Mouse (Mus musculus): ENCODE results near the gene Pla2g3. TPM values are rescaled to one million over a fixed set of nuclear protein-coding genes. Genes with fewer than 3 reads are reported as not detected.
A peak's percentile ranks its signal among the peaks of the same experiment; 100 is the strongest.

The Pla2g3 gene
- polyA plus RNA-seq, 1 experiment from 2014 or later: 0.10 TPM

DNA sequence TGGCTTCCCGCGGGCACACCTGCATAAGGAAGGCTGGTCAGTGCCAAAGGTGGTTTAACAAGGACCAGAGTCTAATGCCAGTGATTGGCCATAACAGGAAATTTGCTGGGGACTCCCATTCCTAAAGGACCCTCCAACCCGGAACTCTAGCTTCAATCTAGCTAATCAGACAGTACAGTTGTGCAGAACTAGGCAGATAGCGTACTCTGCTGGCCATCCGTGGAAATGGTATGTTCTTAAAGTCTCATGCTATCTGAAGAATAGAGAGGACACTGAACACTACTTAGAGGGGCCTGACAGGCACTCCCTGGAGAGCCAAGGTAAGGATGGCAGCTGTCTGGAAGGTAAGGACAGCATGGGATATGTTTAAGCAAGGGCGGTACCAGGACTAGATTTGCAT lies 43.5 kb downstream of the Pla2g3 start:
- Histone ChIP-seq H3K27me3 (no peaks in the 10 kb centered on the region), H3K4me3 (no peak overlapping the region), H3K9ac (no peak overlapping the region), H3K4me1 (replicated peaks) (peaks cover 34% of the 10 kb centered on the region), H3K27ac (no peak overlapping the region), H3K36me3 (peaks cover 70% of the 10 kb centered on the region), H3K4me2 (no peak overlapping the region), H3K9me3 (replicated peaks) (no peaks in the 10 kb centered on the region)
- whole genome bisulfite sequencing: 85% methylated on average over 6 of the region's 6 CpGs
- ATAC-seq (replicated peaks; ENCODE audit: insufficient number of reproducible peaks, insufficient read depth, low FRiP score, low read depth): no peak

DNA sequence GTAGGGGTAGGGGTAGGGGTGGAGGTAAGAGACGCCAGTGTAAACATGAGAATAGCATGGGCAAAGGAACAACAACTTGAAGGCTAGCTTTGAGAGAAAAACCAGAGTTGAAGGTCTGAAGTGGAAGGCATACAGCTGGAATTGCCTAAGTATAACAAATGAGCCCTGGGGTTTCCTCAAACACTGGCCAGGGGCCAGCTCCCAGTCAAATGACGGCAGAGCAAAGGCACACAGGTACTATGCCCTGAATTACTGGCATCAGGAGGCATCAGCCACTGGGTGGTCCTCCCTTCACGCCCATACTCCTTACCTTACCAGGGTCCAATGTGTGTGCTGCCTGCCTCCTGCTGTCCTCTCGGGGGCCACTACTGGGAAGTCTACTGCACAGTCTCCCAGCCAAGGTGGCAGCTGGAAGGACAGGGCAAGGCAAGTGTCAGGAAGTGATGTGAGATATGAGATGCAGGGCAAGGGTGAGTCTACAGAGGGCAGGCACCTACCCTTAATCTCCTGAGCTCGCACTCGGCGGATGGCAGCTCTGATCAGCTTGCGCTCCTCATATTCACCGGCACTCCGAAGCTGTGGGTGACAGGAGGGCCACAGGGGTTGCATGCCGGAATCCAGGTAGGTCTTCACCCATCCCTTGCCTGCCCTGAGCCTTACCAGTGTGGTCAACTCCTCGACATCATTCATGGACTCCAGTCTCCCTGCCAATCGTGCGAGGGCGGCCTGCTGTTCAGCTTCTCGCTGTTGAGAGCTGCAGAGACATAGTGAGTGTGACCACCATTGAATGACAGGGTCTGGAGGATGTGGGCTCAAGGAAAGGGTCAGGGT lies 44.2 kb downstream of the Pla2g3 start:
- Histone ChIP-seq H3K9ac (no peak overlapping the region), H3K4me2 (no peak overlapping the region)
- ATAC-seq (replicated peaks; ENCODE audit: insufficient number of reproducible peaks, insufficient read depth, low FRiP score, low read depth): no peak

DNA sequence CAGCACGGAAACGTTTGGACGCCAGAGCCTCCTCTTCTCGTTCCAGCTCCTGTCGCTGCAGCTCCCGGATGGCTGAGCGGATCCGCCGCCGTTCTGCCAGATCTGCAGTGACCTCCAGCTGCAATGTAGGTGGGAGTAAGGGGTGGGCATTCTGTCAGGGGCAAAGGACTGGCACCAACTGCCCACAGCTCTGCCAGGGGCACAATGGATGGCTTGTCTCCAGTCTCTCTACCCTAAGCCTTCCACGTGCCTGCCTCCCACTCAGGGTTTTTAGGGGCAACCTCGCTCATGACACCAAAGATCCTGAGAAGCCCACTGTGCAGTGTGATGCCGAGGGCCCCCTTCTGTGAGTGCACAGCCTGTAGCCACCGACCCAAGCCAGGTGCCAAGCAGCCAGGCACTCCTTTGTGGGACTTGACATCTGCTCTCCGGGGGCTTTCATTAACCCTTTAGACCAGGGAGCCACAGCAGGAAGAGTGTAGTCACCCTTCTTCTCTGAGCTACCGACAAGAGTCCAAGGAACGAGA lies 45.4 kb downstream of the Pla2g3 start:
- no peak for ATAC-seq (replicated peaks; ENCODE audit: insufficient number of reproducible peaks, insufficient read depth, low FRiP score, low read depth)
- no peak overlapping the region for H3K9ac ChIP-seq
- no peaks in the 10 kb centered on the region for H3K9me3 ChIP-seq (replicated peaks)
- no peak overlapping the region for H3K27ac ChIP-seq
- peaks cover 55% of the 10 kb centered on the region for H3K36me3 ChIP-seq
- WGBS: 92% methylated on average over 17 of the region's 17 CpGs
- no peak overlapping the region for H3K4me3 ChIP-seq
- H3K4me1 ChIP-seq (replicated peaks): peaks cover 34% of the 10 kb centered on the region
- H3K4me2 ChIP-seq: no peak overlapping the region
- H3K27me3 ChIP-seq: no peaks in the 10 kb centered on the region

More for the DNA sequence above, 44.2 kb downstream of the Pla2g3 start:
- peaks cover 34% of the 10 kb centered on the region for H3K4me1 ChIP-seq (replicated peaks)
- H3K27me3 ChIP-seq: no peaks in the 10 kb centered on the region
- 87% methylated on average over 16 of the region's 16 CpGs for WGBS
- H3K27ac ChIP-seq: no peak overlapping the region
- no peak overlapping the region for H3K4me3 ChIP-seq
- H3K36me3 ChIP-seq: peaks cover 65% of the 10 kb centered on the region
- H3K9me3 ChIP-seq (replicated peaks): no peaks in the 10 kb centered on the region

DNA sequence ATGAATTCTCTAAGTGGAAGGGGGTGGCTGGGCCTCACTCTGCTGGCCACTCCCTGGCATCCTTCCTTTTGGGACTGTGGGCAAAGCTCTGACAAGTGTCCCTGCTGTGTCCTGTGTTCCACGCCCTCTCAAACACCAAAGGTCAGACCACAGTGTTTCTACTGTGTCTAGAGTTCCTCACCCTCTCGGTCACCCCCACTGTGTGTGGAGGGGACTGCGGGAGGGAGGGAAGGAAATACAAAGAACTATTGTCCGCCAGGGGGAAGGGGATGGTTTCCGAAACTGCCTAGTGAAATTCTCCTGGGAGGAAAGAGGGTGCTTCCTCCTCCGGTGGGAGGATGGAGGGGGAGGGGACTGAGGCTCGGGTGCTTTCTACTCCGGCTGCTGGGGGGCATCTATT lies 46.9 kb downstream of the Pla2g3 start:
- Histone ChIP-seq H3K27ac (peak overlapping the region; percentile 99), H3K4me1 (replicated peaks) (peaks cover 38% of the 10 kb centered on the region), H3K36me3 (peaks cover 40% of the 10 kb centered on the region), H3K9ac (peak overlapping the region; percentile 43), H3K4me2 (peak overlapping the region; percentile 68), H3K27me3 (no peaks in the 10 kb centered on the region), H3K4me3 (peak overlapping the region; percentile 62), H3K9me3 (replicated peaks) (no peaks in the 10 kb centered on the region)
- no peak for ATAC-seq (replicated peaks; ENCODE audit: insufficient number of reproducible peaks, insufficient read depth, low FRiP score, low read depth)
- 18% methylated on average over 8 of the region's 8 CpGs for WGBS

DNA sequence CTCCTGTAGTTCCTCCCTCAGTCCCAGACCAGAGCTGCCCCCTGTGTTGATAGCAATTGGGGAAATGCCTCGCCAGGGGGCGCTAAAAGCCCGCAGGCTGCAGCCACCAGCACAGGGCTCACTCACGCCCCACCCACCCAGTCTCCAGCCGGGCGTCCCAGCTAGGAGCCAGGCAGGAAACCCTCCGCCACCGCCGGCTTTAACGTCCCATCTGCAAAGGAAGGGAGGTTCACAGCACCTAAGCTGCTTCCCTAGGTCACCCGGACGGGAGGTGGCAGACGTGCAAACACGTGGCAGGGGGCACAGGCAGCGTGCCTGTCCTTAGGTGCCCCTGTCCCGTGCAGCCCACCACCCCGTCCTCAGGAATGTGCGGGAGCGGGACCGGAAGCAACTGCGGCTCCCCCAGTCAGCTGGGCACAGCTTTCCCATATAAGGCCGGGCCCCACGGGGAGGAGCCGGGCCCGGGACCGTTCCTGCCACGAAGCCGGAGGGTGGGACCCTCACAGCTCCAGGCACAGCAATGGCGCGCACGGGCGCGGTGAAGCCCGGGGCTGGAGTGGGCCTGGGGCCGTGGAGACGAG lies 47.4 kb downstream of the Pla2g3 start:
- H3K4me1 ChIP-seq (replicated peaks): peaks cover 38% of the 10 kb centered on the region
- H3K9me3 ChIP-seq (replicated peaks): no peaks in the 10 kb centered on the region
- peak overlapping the region; percentile 61 for H3K9ac ChIP-seq
- H3K27me3 ChIP-seq: no peaks in the 10 kb centered on the region
- peak overlapping the region; percentile 99 for H3K27ac ChIP-seq
- 1% methylated on average over 36 of the region's 36 CpGs for WGBS
- H3K4me2 ChIP-seq: peak overlapping the region; percentile 68
- H3K36me3 ChIP-seq: peaks cover 37% of the 10 kb centered on the region
- peak; percentile 83 for ATAC-seq (replicated peaks; ENCODE audit: insufficient number of reproducible peaks, insufficient read depth, low FRiP score, low read depth)
- peak overlapping the region; percentile 62 for H3K4me3 ChIP-seq

DNA sequence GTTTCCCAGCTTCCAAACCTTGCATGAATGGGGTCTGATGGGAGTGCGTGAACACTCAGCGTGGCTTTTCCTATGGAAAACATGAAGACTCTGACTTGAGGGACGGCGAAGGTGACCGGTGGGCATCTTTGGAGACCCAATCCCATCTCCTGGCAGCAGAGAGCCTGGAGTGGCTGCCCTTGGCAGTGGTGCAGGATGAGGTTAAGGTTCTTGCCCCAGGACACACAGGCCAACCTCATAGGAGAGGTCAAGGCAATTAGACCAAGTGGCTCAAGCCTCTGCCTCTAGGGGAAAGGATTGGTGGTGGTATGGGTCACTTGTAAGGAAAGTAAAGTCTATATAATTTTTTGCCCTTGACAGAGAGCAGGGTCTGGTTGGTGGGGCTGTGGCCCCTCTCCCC lies 48.0 kb downstream of the Pla2g3 start:
- WGBS: 30% methylated on average over 5 of the region's 5 CpGs
- H3K27ac ChIP-seq: peak overlapping the region; percentile 99

DNA sequence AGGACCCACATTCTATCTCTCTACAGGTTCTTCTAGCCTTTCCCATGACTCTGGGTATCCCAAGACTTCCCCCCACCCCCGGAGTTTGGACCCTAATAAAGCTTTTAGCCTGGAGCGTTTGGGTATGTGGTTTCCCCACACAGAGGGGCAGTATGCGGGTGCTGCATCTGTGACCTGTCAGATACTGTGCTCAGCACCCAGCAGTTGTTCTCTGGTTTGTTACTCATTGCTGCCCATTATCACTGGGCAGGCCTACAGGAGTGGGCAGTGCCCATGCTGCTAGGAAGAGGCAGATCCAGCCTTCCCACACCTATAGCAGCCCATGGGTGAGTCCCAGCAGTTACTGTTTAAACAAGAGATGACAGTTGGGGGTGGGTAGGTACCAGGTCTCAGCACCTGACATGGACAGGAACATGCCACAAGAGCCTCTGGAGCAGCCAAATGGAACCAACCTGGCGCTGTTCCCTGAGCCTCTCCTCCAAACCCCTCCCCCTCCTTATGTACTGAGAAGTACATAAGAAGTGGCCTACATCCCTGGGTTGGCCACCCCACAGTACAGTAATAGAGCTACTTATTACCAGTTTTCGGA lies 48.8 kb downstream of the Pla2g3 start:
- peaks cover 38% of the 10 kb centered on the region for H3K4me1 ChIP-seq (replicated peaks)
- peak overlapping the region; percentile 99 for H3K27ac ChIP-seq
- ATAC-seq (replicated peaks; ENCODE audit: insufficient number of reproducible peaks, insufficient read depth, low FRiP score, low read depth): no peak
- H3K27me3 ChIP-seq: no peaks in the 10 kb centered on the region
- peaks cover 23% of the 10 kb centered on the region for H3K36me3 ChIP-seq
- H3K9me3 ChIP-seq (replicated peaks): no peaks in the 10 kb centered on the region
- H3K9ac ChIP-seq: no peak overlapping the region
- H3K4me3 ChIP-seq: peak overlapping the region; percentile 62
- WGBS: 88% methylated on average over 5 of the region's 5 CpGs
- H3K4me2 ChIP-seq: peak overlapping the region; percentile 68

More for the DNA sequence above, 48.0 kb downstream of the Pla2g3 start:
- Histone ChIP-seq H3K36me3 (peaks cover 31% of the 10 kb centered on the region), H3K4me3 (peak overlapping the region; percentile 62), H3K4me2 (peak overlapping the region; percentile 68), H3K9ac (peak overlapping the region; percentile 61), H3K4me1 (replicated peaks) (peaks cover 38% of the 10 kb centered on the region), H3K9me3 (replicated peaks) (no peaks in the 10 kb centered on the region), H3K27me3 (no peaks in the 10 kb centered on the region)
- no peak for ATAC-seq (replicated peaks; ENCODE audit: insufficient number of reproducible peaks, insufficient read depth, low FRiP score, low read depth)

DNA sequence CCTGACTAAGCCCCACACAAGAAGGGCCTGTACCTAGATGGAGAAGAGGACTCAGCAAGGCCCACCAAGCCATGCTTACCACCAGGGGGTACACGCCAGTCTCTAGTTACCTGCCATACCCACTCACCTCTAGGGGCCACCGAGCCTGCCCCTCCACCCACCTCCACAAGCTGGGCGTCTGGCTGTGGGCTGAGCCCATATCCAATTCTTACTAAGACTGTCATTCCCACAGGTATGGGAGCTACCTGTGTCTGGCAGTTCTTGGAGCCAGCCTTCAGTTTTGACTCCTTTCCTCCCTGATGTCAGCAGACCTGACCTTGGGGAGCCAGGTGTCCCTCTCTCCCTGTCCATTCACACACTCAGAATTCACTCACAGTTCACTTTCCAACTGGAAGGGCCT lies 49.6 kb downstream of the Pla2g3 start:
- Histone ChIP-seq H3K27me3 (no peaks in the 10 kb centered on the region), H3K9me3 (replicated peaks) (no peaks in the 10 kb centered on the region), H3K36me3 (peaks cover 17% of the 10 kb centered on the region; the same call in 1 of the 2 replicates), H3K27ac (peak overlapping the region; percentile 99), H3K4me3 (peak overlapping the region; percentile 62), H3K4me1 (replicated peaks) (peaks cover 38% of the 10 kb centered on the region), H3K4me2 (peak overlapping the region; percentile 68), H3K9ac (peak overlapping the region; percentile 70)
- ATAC-seq (replicated peaks; ENCODE audit: insufficient number of reproducible peaks, insufficient read depth, low FRiP score, low read depth): no peak
- 90% methylated on average over 3 of the region's 3 CpGs for WGBS

DNA sequence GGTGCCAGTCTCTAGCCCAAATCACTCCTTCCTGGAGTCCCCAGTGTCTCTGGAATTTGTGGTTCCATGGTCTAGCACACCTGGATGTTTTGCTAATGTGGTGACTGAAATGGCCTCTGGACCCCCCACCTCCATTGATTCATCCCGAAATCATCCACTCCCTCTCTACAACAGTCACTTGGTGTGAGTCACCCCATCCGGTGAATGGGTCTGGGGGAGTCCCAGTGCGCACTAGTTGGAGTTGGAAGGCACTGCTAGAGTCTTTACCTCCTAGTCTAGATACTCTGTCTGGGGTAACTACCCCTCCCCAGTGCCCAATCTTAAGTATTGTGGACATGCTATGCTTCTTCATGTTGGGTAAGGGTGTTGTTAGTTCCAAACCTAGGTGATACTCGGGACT lies 50.3 kb downstream of the Pla2g3 start:
- H3K9ac ChIP-seq: peak overlapping the region; percentile 70
- no peaks in the 10 kb centered on the region for H3K9me3 ChIP-seq (replicated peaks)
- peak overlapping the region; percentile 38 for H3K27ac ChIP-seq
- ATAC-seq (replicated peaks; ENCODE audit: insufficient number of reproducible peaks, insufficient read depth, low FRiP score, low read depth): no peak
- WGBS: 46% methylated on average over 4 of the region's 4 CpGs
- no peaks in the 10 kb centered on the region for H3K27me3 ChIP-seq
- peaks cover 38% of the 10 kb centered on the region for H3K4me1 ChIP-seq (replicated peaks)
- H3K4me2 ChIP-seq: peak overlapping the region; percentile 68
- peak overlapping the region; percentile 62 for H3K4me3 ChIP-seq
- H3K36me3 ChIP-seq: peaks cover 11% of the 10 kb centered on the region; the same call in 1 of the 2 replicates

DNA sequence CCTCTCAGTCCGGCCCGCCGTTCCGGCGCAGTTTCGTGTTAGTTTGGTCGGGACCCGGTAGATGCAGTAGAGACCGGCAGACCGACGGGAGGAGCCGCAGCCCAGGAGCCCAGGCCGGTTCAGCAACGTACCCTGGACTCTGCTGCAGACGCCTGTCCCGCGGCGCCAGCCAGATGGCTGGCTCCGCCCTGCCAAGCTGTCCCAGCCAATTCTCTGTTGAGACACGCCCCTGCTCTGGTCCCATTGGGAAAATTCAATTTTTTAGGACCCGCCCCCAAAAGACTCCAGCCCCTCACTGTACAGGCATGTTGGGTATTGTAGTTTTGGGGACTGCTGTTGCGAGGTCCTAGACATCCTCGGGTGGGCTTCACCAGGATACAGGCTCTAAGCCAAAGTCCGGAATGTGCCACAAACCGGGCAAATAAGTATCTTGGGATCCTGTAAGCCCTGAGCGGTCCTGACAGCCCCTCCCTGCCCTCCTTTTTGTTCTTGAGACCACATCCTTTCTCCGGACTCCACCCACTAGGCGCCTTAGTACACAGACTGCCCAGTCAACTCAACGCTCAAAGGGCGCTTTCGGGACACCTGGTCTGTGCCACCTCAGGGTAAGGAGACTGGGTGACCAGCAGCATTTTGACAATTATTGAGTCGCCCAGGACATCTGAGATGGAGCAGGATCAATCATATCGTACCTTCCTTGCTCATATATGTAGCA lies 51.2 kb downstream of the Pla2g3 start:
- no peaks in the 10 kb centered on the region for H3K27me3 ChIP-seq
- peak overlapping the region; percentile 62 for H3K4me3 ChIP-seq
- peak; percentile 81 for ATAC-seq (replicated peaks; ENCODE audit: insufficient number of reproducible peaks, insufficient read depth, low FRiP score, low read depth)
- no peaks in the 10 kb centered on the region for H3K9me3 ChIP-seq (replicated peaks)
- WGBS: 3% methylated on average over 33 of the region's 33 CpGs
- peak overlapping the region; percentile 46 for H3K27ac ChIP-seq
- peak overlapping the region; percentile 70 for H3K9ac ChIP-seq
- peak overlapping the region; percentile 68 for H3K4me2 ChIP-seq
- 0 out of 2 replicates have a peak, but pooled peaks cover 3% of the 10 kb centered on the region for H3K36me3 ChIP-seq
- H3K4me1 ChIP-seq (replicated peaks): peaks cover 38% of the 10 kb centered on the region

DNA sequence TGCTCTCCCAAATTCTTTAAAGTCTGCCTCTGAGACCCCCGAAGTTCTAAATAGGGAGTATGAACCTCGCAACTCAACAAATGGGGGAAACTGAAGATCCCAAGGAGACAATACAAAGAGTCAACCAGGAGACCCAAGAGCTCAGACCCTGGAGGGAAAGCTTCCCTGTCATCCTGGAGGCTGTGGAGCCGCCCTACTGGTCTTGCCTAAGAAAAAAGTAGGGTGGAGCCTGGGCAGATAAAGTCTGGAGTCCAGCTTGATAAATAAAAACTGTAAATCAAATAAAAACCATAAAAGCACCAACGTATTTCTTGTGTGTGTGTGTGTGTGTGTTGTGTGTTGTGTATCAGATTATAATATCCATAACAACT lies 51.7 kb downstream of the Pla2g3 start:
- Histone ChIP-seq H3K4me3 (peak overlapping the region; percentile 62), H3K27ac (no peak overlapping the region), H3K9ac (no peak overlapping the region), H3K4me2 (peak overlapping the region; percentile 68), H3K27me3 (no peaks in the 10 kb centered on the region), H3K36me3 (no peaks in the 10 kb centered on the region), H3K4me1 (replicated peaks) (peaks cover 36% of the 10 kb centered on the region), H3K9me3 (replicated peaks) (0 out of 2 replicates have a peak, but pooled peaks cover 3% of the 10 kb centered on the region)
- 69% methylated on average over 4 of the region's 4 CpGs for WGBS
- ATAC-seq (replicated peaks; ENCODE audit: insufficient number of reproducible peaks, insufficient read depth, low FRiP score, low read depth): no peak

Data from heart, embryonic 15.5 days (tissue).